Mouse (Mus musculus) intestine, embryonic 14.5 days (tissue): ENCODE data around the gene Kdelc1. TPM values are rescaled to one million over a fixed set of nuclear protein-coding genes. Genes with fewer than 3 reads are reported as not detected.
A peak's percentile ranks its signal among the peaks of the same experiment; 100 is the strongest.

Experiments
- ATAC-seq: fragments of 200-750 bp; cut with Nextera tagmentation; replicated peaks from 2 replicates; pipeline ENCODE4 v1.8.0; 2017; ENCODE audit warnings: low read depth, moderate number of reproducible peaks, moderate TSS enrichment, moderate library complexity; ENCODE audit not compliant: low FRiP score, low TSS enrichment
- DNase-seq: peaks from one replicate; pipeline ENCODE4 v3.0.0-alpha.2; 2018; ENCODE audit warnings: low spot score
- H3K27ac ChIP-seq: fragments of 300-500 bp; sonication (generic); 2 replicates; pipeline ENCODE4 v1.5.1; 2014; ENCODE audit warnings: low read depth, mild to moderate bottlenecking, control low read depth
- H3K27me3 ChIP-seq: fragments of 300-500 bp; sonication (generic); replicated peaks from 2 replicates; pipeline ENCODE4 v1.6.1; 2014; ENCODE audit warnings: low read length, control low read depth; ENCODE audit not compliant: control insufficient read depth, insufficient read depth
- H3K36me3 ChIP-seq: fragments of 300-500 bp; sonication (generic); 2 replicates; pipeline ENCODE4 v1.6.1; 2014; ENCODE audit warnings: low read length, control low read depth; ENCODE audit not compliant: control insufficient read depth, insufficient read depth
- H3K4me1 ChIP-seq: fragments of 300-500 bp; sonication (generic); replicated peaks from 2 replicates; pipeline ENCODE4 v1.6.1; 2014; ENCODE audit warnings: low read length, control low read depth, mixed read lengths; ENCODE audit not compliant: control insufficient read depth, insufficient read depth
- H3K4me2 ChIP-seq: fragments of 300-500 bp; sonication (generic); 2 replicates; pipeline ENCODE4 v1.6.1; 2014; ENCODE audit warnings: low read length
- H3K4me3 ChIP-seq: fragments of 300-500 bp; sonication (generic); 2 replicates; pipeline ENCODE4 v1.5.1; 2014; ENCODE audit warnings: low read depth, low read length, control low read depth, mixed read lengths
- H3K9ac ChIP-seq: fragments of 300-500 bp; sonication (generic); 2 replicates; pipeline ENCODE4 v1.6.1; 2014; ENCODE audit warnings: mild to moderate bottlenecking, low read length
- H3K9me3 ChIP-seq: fragments of 300-500 bp; sonication (generic); 2 replicates; pipeline ENCODE4 v1.6.1; 2016; ENCODE audit warnings: low read length, control low read depth; ENCODE audit not compliant: control insufficient read depth
- WGBS: fragments of 180-500 bp; shearing (Covaris S2); extraction: QIAGEN DNeasy Blood & Tissue Kit; methylation state at CpG from one replicate; pipeline ENCODE4 v1.1.7; 2014; 5-methylcytosine and 5-hydroxymethylcytosine counted together
- polyA plus RNA-seq: library from polyadenylated mRNA; unstranded; fragments of >200 nt; fragmentation: Nextera tagmentation; extraction: Ambion mirVana; gene quantifications from 2 replicates; pipeline ENCODE4 v1.2.1, GENCODE M21; 2014

Kdelc1 gene
- polyA plus RNA-seq, 1 experiment from 2014 or later = 58.4 TPM

- Histone ChIP-seq H3K4me1 (peaks cover 4% of the 10 kb centered on the region; the same call in 1 of the 2 replicates), H3K36me3 (peaks cover 52% of the 10 kb centered on the region), H3K9ac (no peak overlapping the region), H3K4me3 (no peak overlapping the region), H3K9me3 (no peaks in the 10 kb centered on the region), H3K27me3 (no peaks in the 10 kb centered on the region), H3K27ac (no peak overlapping the region), H3K4me2 (no peak overlapping the region)
- ATAC-seq (no peak), DNase-seq (no peak)
- WGBS = 93% methylated on average over 5 of the region's 5 CpGs
These were observed 24.1 kb upstream of the Kdelc1 start for GRCm38 (mm10) chr1:44142747-44143146.

GRCm38 (mm10) chr1:44140232-44140631 is 21.6 kb upstream of the Kdelc1 start:
- Histone ChIP-seq H3K9ac (no peak overlapping the region), H3K27me3 (no peaks in the 10 kb centered on the region), H3K4me2 (no peak overlapping the region), H3K4me3 (no peak overlapping the region), H3K9me3 (no peaks in the 10 kb centered on the region), H3K4me1 (no peaks in the 10 kb centered on the region), H3K27ac (no peak overlapping the region), H3K36me3 (peaks cover 62% of the 10 kb centered on the region)
- DNase-seq = no peak
- no peak for ATAC-seq
- WGBS = 20% methylated on average over 4 of the region's 4 CpGs

GRCm38 (mm10) chr1:44129929-44130581 is 11.4 kb upstream of the Kdelc1 start:
- no peak overlapping the region for H3K4me3 ChIP-seq
- H3K4me2 ChIP-seq = no peak overlapping the region
- peaks cover 59% of the 10 kb centered on the region for H3K36me3 ChIP-seq
- no peaks in the 10 kb centered on the region for H3K9me3 ChIP-seq
- H3K9ac ChIP-seq = no peak overlapping the region
- no peak for ATAC-seq
- DNase-seq = no peak
- no peak overlapping the region for H3K27ac ChIP-seq
- 72% methylated on average over 4 of the region's 4 CpGs for WGBS
- H3K4me1 ChIP-seq = no peaks in the 10 kb centered on the region
- H3K27me3 ChIP-seq = no peaks in the 10 kb centered on the region

- ATAC-seq = no peak
- 93% methylated on average over 4 of the region's 4 CpGs for WGBS
- no peaks in the 10 kb centered on the region for H3K9me3 ChIP-seq
These were observed 7.0 kb upstream of the Kdelc1 start for GRCm38 (mm10) chr1:44125590-44125989.

GRCm38 (mm10) chr1:44122256-44122655 is 3.6 kb upstream of the Kdelc1 start:
- H3K36me3 ChIP-seq = peaks cover 10% of the 10 kb centered on the region
- H3K4me2 ChIP-seq = no peak overlapping the region
- ATAC-seq (no peak), DNase-seq (no peak)
- H3K9ac ChIP-seq = no peak overlapping the region
- H3K27ac ChIP-seq = no peak overlapping the region
- 79% methylated on average over 3 of the region's 3 CpGs for WGBS
- H3K27me3 ChIP-seq = no peaks in the 10 kb centered on the region
- H3K4me1 ChIP-seq = peaks cover 4% of the 10 kb centered on the region; the same call in 1 of the 2 replicates
- H3K4me3 ChIP-seq = no peak overlapping the region
- H3K9me3 ChIP-seq = no peaks in the 10 kb centered on the region

More at GRCm38 (mm10) chr1:44125590-44125989, 7.0 kb upstream of the Kdelc1 start:
- H3K36me3 ChIP-seq = peaks cover 41% of the 10 kb centered on the region
- no peak overlapping the region for H3K27ac ChIP-seq
- no peak overlapping the region for H3K9ac ChIP-seq
- H3K4me1 ChIP-seq = no peaks in the 10 kb centered on the region; the same call in 1 of the 2 replicates
- no peak overlapping the region for H3K4me2 ChIP-seq
- no peak overlapping the region for H3K4me3 ChIP-seq
- DNase-seq = no peak
- no peaks in the 10 kb centered on the region for H3K27me3 ChIP-seq

GRCm38 (mm10) chr1:44120074-44120406 is 1.4 kb upstream of the Kdelc1 start:
- Histone ChIP-seq H3K4me3 (peak overlapping the region; percentile 82), H3K36me3 (peaks cover 19% of the 10 kb centered on the region), H3K27me3 (no peaks in the 10 kb centered on the region), H3K4me2 (peak overlapping the region; percentile 56), H3K4me1 (peaks cover 4% of the 10 kb centered on the region; the same call in 1 of the 2 replicates), H3K9ac (peak overlapping the region; percentile 65), H3K9me3 (no peaks in the 10 kb centered on the region), H3K27ac (peak overlapping the region; percentile 95)
- peak; percentile 37 for ATAC-seq
- DNase-seq = no peak
- 4% methylated on average over 6 of the region's 6 CpGs for WGBS

- Histone ChIP-seq H3K36me3 (peaks cover 25% of the 10 kb centered on the region), H3K4me1 (peaks cover 4% of the 10 kb centered on the region; the same call in 1 of the 2 replicates), H3K4me3 (peak overlapping the region; percentile 82), H3K27ac (peak overlapping the region; percentile 95), H3K9ac (peak overlapping the region; percentile 65), H3K27me3 (no peaks in the 10 kb centered on the region), H3K9me3 (no peaks in the 10 kb centered on the region), H3K4me2 (peak overlapping the region; percentile 56)
- under 1% methylated on average over 41 of the region's 43 CpGs for WGBS
- DNase-seq = peak; percentile 87
- ATAC-seq = peak; percentile 89
These were observed 829 bp upstream of the Kdelc1 start for GRCm38 (mm10) chr1:44119201-44120073.

GRCm38 (mm10) chr1:44117571-44117970 is 1.0 kb downstream of the Kdelc1 start:
- Histone ChIP-seq H3K27me3 (no peaks in the 10 kb centered on the region), H3K4me2 (peak overlapping the region; percentile 56), H3K9ac (peak overlapping the region; percentile 65), H3K36me3 (peaks cover 42% of the 10 kb centered on the region), H3K4me1 (peaks cover 4% of the 10 kb centered on the region; the same call in 1 of the 2 replicates), H3K9me3 (no peaks in the 10 kb centered on the region), H3K4me3 (peak overlapping the region; percentile 82), H3K27ac (no peak overlapping the region)
- no peak for DNase-seq
- ATAC-seq = no peak
